Mouse (Mus musculus): ENCODE data around the gene Slc30a6. TPM values are rescaled to one million over a fixed set of nuclear protein-coding genes. Genes with fewer than 3 reads are reported as not detected.

The Slc30a6 gene
- polyA plus RNA-seq, 1 experiment from 2014 or later = 51.8 TPM

GRCm38 (mm10) chr17:74432631-74433030 lies 37.2 kb downstream of the Slc30a6 start:
- WGBS = 86% methylated on average over 5 of the region's 5 CpGs
- 0 out of 2 replicates have a peak, but pooled peaks cover 7% of the 10 kb centered on the region for H3K36me3 ChIP-seq (ENCODE audit: insufficient read depth, low read length)
- no peak for ATAC-seq (ENCODE audit: low FRiP score, low TSS enrichment)
- no peak overlapping the region for H3K4me3 ChIP-seq (ENCODE audit: low read length)
- no peaks in the 10 kb centered on the region for H3K27me3 ChIP-seq (ENCODE audit: insufficient read depth, low read length)
- no peak overlapping the region for H3K9ac ChIP-seq (replicated peaks; ENCODE audit: low read length)
- no peaks in the 10 kb centered on the region for H3K4me1 ChIP-seq (ENCODE audit: insufficient read depth, low read length)
- no peak overlapping the region for H3K4me2 ChIP-seq (replicated peaks; ENCODE audit: low read depth, low read length)
- H3K9me3 ChIP-seq (ENCODE audit: low read length) = no peaks in the 10 kb centered on the region
- H3K27ac ChIP-seq (ENCODE audit: low read length) = no peak overlapping the region

GRCm38 (mm10) chr17:74437762-74438161 lies 42.4 kb downstream of the Slc30a6 start:
- Histone ChIP-seq H3K9me3 (ENCODE audit: low read length) (no peaks in the 10 kb centered on the region), H3K4me2 (replicated peaks; ENCODE audit: low read depth, low read length) (no peak overlapping the region), H3K36me3 (ENCODE audit: insufficient read depth, low read length) (no peaks in the 10 kb centered on the region), H3K4me3 (ENCODE audit: low read length) (no peak overlapping the region), H3K9ac (replicated peaks; ENCODE audit: low read length) (no peak overlapping the region), H3K27me3 (ENCODE audit: insufficient read depth, low read length) (no peaks in the 10 kb centered on the region), H3K27ac (ENCODE audit: low read length) (no peak overlapping the region), H3K4me1 (ENCODE audit: insufficient read depth, low read length) (no peaks in the 10 kb centered on the region)
- no peak for ATAC-seq (ENCODE audit: low FRiP score, low TSS enrichment)
- 78% methylated on average over 9 of the region's 9 CpGs for WGBS

GRCm38 (mm10) chr17:74440486-74440885 lies 45.1 kb downstream of the Slc30a6 start:
- no peak overlapping the region for H3K9ac ChIP-seq (replicated peaks; ENCODE audit: low read length)
- H3K27ac ChIP-seq (ENCODE audit: low read length) = no peak overlapping the region
- H3K4me2 ChIP-seq (replicated peaks; ENCODE audit: low read depth, low read length) = no peak overlapping the region
- 68% methylated on average over 5 of the region's 5 CpGs for WGBS
- no peak for ATAC-seq (ENCODE audit: low FRiP score, low TSS enrichment)
- H3K36me3 ChIP-seq (ENCODE audit: insufficient read depth, low read length) = no peaks in the 10 kb centered on the region
- no peak overlapping the region for H3K4me3 ChIP-seq (ENCODE audit: low read length)
- no peaks in the 10 kb centered on the region for H3K9me3 ChIP-seq (ENCODE audit: low read length)
- H3K4me1 ChIP-seq (ENCODE audit: insufficient read depth, low read length) = no peaks in the 10 kb centered on the region
- H3K27me3 ChIP-seq (ENCODE audit: insufficient read depth, low read length) = no peaks in the 10 kb centered on the region

GRCm38 (mm10) chr17:74449776-74450175 lies 54.4 kb downstream of the Slc30a6 start:
- Histone ChIP-seq H3K9me3 (ENCODE audit: low read length) (no peaks in the 10 kb centered on the region), H3K4me3 (ENCODE audit: low read length) (no peak overlapping the region), H3K4me2 (replicated peaks; ENCODE audit: low read depth, low read length) (no peak overlapping the region), H3K9ac (replicated peaks; ENCODE audit: low read length) (no peak overlapping the region), H3K4me1 (ENCODE audit: insufficient read depth, low read length) (no peaks in the 10 kb centered on the region), H3K27ac (ENCODE audit: low read length) (no peak overlapping the region), H3K36me3 (ENCODE audit: insufficient read depth, low read length) (no peaks in the 10 kb centered on the region), H3K27me3 (ENCODE audit: insufficient read depth, low read length) (no peaks in the 10 kb centered on the region)
- WGBS = 89% methylated on average over 10 of the region's 10 CpGs
- no peak for ATAC-seq (ENCODE audit: low FRiP score, low TSS enrichment)

DNA sequence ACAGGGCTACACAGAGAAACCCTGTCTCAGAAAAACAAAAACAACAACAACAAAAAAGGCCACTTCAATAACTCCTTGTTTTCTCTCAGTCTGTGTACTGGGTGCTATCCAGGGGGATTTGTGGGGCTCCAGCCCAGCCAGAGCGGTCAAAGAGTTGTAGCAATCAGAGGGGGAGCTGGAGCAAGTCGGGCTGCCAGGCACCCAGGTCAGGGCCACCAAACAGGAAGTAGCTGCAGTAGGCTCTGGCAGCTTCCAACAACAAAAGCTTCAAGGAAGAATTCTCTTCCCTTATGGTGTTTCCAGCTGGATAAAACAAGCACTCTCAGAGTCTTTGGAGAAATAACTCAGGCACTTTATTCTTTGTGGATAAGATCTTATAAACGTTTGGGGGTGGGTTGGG lies 58.5 kb downstream of the Slc30a6 start:
- no peak overlapping the region for H3K4me2 ChIP-seq (replicated peaks; ENCODE audit: low read depth, low read length)
- H3K27me3 ChIP-seq (ENCODE audit: insufficient read depth, low read length) = no peaks in the 10 kb centered on the region
- ATAC-seq (ENCODE audit: low FRiP score, low TSS enrichment) = no peak
- H3K9ac ChIP-seq (replicated peaks; ENCODE audit: low read length) = no peak overlapping the region
- WGBS = 79% methylated on average over 3 of the region's 3 CpGs
- no peaks in the 10 kb centered on the region for H3K9me3 ChIP-seq (ENCODE audit: low read length)
- H3K4me3 ChIP-seq (ENCODE audit: low read length) = no peak overlapping the region
- no peaks in the 10 kb centered on the region for H3K36me3 ChIP-seq (ENCODE audit: insufficient read depth, low read length)
- no peaks in the 10 kb centered on the region for H3K4me1 ChIP-seq (ENCODE audit: insufficient read depth, low read length)
- H3K27ac ChIP-seq (ENCODE audit: low read length) = no peak overlapping the region

DNA sequence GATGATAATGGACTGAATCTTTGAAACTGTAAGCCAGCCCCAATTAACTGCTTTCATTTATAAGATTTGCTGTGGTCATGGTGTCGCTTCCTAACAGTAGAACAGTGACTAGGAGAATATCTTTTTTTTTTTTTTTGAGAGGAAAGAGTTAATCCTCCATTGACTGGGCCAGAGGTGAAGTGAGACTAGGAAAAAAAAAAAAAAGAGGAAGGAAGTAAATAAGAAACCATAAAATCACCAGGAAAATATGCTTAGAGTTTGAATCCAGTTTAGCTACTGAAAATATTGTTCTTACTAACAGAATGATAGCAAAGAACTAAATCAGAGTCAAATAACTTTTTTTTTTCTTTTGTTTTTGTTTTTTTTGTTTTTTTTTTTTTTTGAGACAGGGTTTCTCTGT lies 59.3 kb downstream of the Slc30a6 start:
- H3K27me3 ChIP-seq (ENCODE audit: insufficient read depth, low read length) = no peaks in the 10 kb centered on the region
- no peaks in the 10 kb centered on the region for H3K4me1 ChIP-seq (ENCODE audit: insufficient read depth, low read length)
- H3K9ac ChIP-seq (replicated peaks; ENCODE audit: low read length) = no peak overlapping the region
- no peaks in the 10 kb centered on the region for H3K36me3 ChIP-seq (ENCODE audit: insufficient read depth, low read length)
- no peak overlapping the region for H3K4me2 ChIP-seq (replicated peaks; ENCODE audit: low read depth, low read length)
- H3K4me3 ChIP-seq (ENCODE audit: low read length) = no peak overlapping the region
- H3K9me3 ChIP-seq (ENCODE audit: low read length) = no peaks in the 10 kb centered on the region
- WGBS = 87% methylated on average over 1 of the region's 1 CpGs
- no peak for ATAC-seq (ENCODE audit: low FRiP score, low TSS enrichment)
- H3K27ac ChIP-seq (ENCODE audit: low read length) = no peak overlapping the region

DNA sequence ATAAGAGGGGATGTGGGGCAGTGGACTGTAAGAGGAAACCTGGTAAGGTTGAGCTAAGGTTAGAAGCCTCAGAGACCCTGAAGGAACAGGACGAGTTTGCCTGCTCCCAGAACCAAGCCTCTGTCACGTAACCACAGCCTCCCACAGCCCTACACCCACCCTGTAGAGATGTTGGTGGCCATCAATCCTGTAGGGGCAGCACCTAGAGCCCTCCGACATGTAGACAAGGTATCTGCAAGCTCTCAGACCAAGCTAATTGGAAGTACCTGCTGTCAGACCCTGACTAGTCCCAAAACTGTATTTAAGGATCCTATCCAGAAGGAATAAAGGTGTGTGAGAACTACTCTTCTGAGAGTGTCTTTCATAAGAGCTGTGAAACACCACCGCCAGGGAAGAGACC lies 60.0 kb downstream of the Slc30a6 start:
- Histone ChIP-seq H3K4me1 (ENCODE audit: insufficient read depth, low read length) (no peaks in the 10 kb centered on the region), H3K27me3 (ENCODE audit: insufficient read depth, low read length) (no peaks in the 10 kb centered on the region), H3K4me2 (replicated peaks; ENCODE audit: low read depth, low read length) (no peak overlapping the region), H3K36me3 (ENCODE audit: insufficient read depth, low read length) (no peaks in the 10 kb centered on the region), H3K9me3 (ENCODE audit: low read length) (no peaks in the 10 kb centered on the region), H3K9ac (replicated peaks; ENCODE audit: low read length) (no peak overlapping the region), H3K4me3 (ENCODE audit: low read length) (no peak overlapping the region), H3K27ac (ENCODE audit: low read length) (no peak overlapping the region)
- 83% methylated on average over 4 of the region's 4 CpGs for WGBS
- ATAC-seq (ENCODE audit: low FRiP score, low TSS enrichment) = no peak

- Histone ChIP-seq H3K27me3 (ENCODE audit: insufficient read depth, low read length) (no peaks in the 10 kb centered on the region), H3K4me1 (ENCODE audit: insufficient read depth, low read length) (no peaks in the 10 kb centered on the region), H3K9ac (replicated peaks; ENCODE audit: low read length) (no peak overlapping the region), H3K4me3 (ENCODE audit: low read length) (no peak overlapping the region), H3K27ac (ENCODE audit: low read length) (no peak overlapping the region), H3K4me2 (replicated peaks; ENCODE audit: low read depth, low read length) (no peak overlapping the region), H3K9me3 (ENCODE audit: low read length) (no peaks in the 10 kb centered on the region), H3K36me3 (ENCODE audit: insufficient read depth, low read length) (no peaks in the 10 kb centered on the region)
- WGBS = 89% methylated on average over 5 of the region's 5 CpGs
- ATAC-seq (ENCODE audit: low FRiP score, low TSS enrichment) = no peak
Measured at GRCm38 (mm10) chr17:74456825-74457224, 61.4 kb downstream of the Slc30a6 start.

- Histone ChIP-seq H3K27me3 (ENCODE audit: insufficient read depth, low read length) (no peaks in the 10 kb centered on the region), H3K4me2 (replicated peaks; ENCODE audit: low read depth, low read length) (no peak overlapping the region), H3K36me3 (ENCODE audit: insufficient read depth, low read length) (no peaks in the 10 kb centered on the region), H3K27ac (ENCODE audit: low read length) (no peak overlapping the region), H3K9me3 (ENCODE audit: low read length) (no peaks in the 10 kb centered on the region), H3K4me3 (ENCODE audit: low read length) (no peak overlapping the region), H3K9ac (replicated peaks; ENCODE audit: low read length) (no peak overlapping the region), H3K4me1 (ENCODE audit: insufficient read depth, low read length) (no peaks in the 10 kb centered on the region)
- no peak for ATAC-seq (ENCODE audit: low FRiP score, low TSS enrichment)
- WGBS = 62% methylated on average over 10 of the region's 10 CpGs
Measured at GRCm38 (mm10) chr17:74457972-74458677, 62.7 kb downstream of the Slc30a6 start.

DNA sequence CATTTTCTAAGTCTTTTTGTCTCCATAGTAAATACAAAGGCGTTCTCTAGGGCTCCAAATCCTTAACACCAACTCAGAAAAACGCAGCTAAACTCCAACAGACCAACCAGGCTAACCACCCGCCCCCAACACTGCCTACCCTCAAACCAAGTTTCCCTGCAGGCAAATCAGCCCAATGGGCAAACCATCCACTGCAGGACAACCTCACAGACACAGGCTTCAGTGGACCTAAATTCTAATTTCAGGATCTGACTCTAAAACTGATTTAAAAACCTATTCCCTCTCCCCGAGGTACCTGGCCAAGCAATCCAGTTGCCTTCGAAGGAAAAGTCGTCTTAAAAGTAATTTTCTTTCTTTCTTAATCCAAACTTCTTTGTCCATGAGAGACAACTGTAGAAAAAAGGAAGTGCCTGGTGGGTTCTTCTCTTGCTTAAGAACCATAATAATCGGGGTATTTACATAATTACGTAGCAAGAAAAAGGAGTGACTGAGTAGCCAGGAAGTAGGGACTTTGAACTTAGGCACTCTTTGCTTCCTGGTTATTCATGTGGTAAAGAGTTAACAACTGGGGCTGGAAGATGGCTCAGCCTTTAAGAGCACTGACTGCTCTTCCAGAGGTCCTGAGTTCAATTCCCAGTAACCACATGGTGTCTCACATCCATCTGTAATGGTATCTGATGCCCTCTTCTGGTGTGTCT lies 63.5 kb downstream of the Slc30a6 start, which contains the start of gene Nlrc4:
Gene Nlrc4 (minus strand): TSS at position 432 of the 698 bp plus-strand sequence.
- no peak within 1 kb of the TSS for H3K9ac ChIP-seq (replicated peaks; ENCODE audit: low read length)
- no peak for ATAC-seq (ENCODE audit: low FRiP score, low TSS enrichment)
- no peaks in the 10 kb centered on the region for H3K4me1 ChIP-seq (ENCODE audit: insufficient read depth, low read length)
- 58% methylated on average over 8 of the region's 8 CpGs for WGBS
- no peak within 1 kb of the TSS for H3K4me3 ChIP-seq (ENCODE audit: low read length)
- no peak within 1 kb of the TSS for H3K4me2 ChIP-seq (replicated peaks; ENCODE audit: low read depth, low read length)
- no peaks in the 10 kb centered on the region for H3K36me3 ChIP-seq (ENCODE audit: insufficient read depth, low read length)
- no peaks in the 10 kb centered on the region for H3K9me3 ChIP-seq (ENCODE audit: low read length)
- no peaks in the 10 kb centered on the region for H3K27me3 ChIP-seq (ENCODE audit: insufficient read depth, low read length)
- H3K27ac ChIP-seq (ENCODE audit: low read length) = no peak within 1 kb of the TSS

Measured in kidney, embryonic 16.5 days (tissue).